8 mouse cellular contexts compared by ENCODE assay signal in the genomic region with DNA sequence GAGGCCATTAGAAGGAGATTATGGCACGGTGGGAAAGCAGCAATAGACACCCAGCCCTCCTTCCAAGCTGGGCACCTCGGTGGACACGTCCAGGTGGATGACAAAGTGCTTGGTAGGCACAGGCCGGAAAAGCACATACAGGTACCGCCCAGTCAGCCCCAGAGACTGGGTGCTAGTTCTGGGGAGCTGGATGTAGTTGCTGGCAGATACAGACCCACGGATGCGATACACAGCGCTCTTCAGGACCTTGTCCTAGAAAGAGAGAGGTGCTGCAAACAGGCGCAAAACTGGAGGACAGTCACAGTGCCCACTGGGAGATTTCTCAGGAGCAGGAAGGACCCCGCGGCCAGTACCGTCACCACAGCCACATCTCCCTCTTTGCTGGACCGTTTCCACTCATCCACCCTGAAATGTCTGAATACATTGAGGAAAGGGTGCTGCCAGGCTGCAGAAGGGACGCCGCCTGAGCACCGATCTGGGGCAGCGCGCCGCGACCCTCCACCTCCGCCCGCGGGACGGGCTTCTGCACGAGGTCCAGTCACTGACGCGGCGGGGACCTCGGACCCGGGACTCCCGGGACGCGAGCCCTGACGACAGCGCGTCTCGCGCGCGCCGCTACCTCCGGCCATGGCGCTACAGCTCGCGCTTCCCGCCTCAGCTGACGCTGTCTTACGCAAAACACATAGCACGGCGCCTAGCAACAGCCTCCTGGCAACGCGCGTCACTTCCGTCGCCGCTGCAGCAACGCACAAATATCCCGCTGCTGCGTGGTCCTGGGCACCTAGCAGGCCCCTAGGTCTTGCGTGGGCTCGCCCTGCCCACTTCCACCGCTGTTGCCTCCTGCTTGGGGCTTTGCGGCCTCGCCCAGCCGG. TPM values are rescaled to one million over a fixed set of nuclear protein-coding genes. Genes with fewer than 3 reads are reported as not detected.
DNase-seq lines count a peak whose midpoint lies in the region; ATAC-seq and TF ChIP-seq lines count a peak whose summit lies in the region.

Gene Wdr90 (minus strand): TSS at position 670 of the 872 bp plus-strand sequence.

- peak within 1 kb of the TSS; percentile 92 for H3K4me2 ChIP-seq in embryonic facial prominence, embryonic 15.5 days (replicated peaks)
- H3K4me2 ChIP-seq in limb, embryonic 13.5 days (replicated peaks) = peak within 1 kb of the TSS; percentile 91
- peak within 1 kb of the TSS; percentile 78 for H3K4me2 ChIP-seq in midbrain, embryonic 15.5 days

- no peaks in the 10 kb centered on the region for H3K27me3 ChIP-seq in embryonic facial prominence, embryonic 15.5 days
- H3K27me3 ChIP-seq in limb, embryonic 13.5 days = no peaks in the 10 kb centered on the region
- H3K27me3 ChIP-seq in midbrain, embryonic 15.5 days (replicated peaks) = no peaks in the 10 kb centered on the region

- H3K4me1 ChIP-seq in bone marrow macrophage, adult 2 months (ENCODE audit: control insufficient read depth, insufficient read depth, low read length) = 0 out of 2 replicates have a peak, but pooled peaks cover 5% of the 10 kb centered on the region
- peaks cover 19% of the 10 kb centered on the region for H3K4me1 ChIP-seq in embryonic facial prominence, embryonic 15.5 days
- peaks cover 18% of the 10 kb centered on the region for H3K4me1 ChIP-seq in limb, embryonic 13.5 days
- peaks cover 18% of the 10 kb centered on the region for H3K4me1 ChIP-seq in midbrain, embryonic 15.5 days

- DNase-seq in A20 (ENCODE audit: low read depth, low spot score) = peak; percentile 93
- DNase-seq in heart, adult 8-10 months (ENCODE audit: low spot score) = peak; percentile 90
- peak; percentile 91 for DNase-seq in kidney, adult 9 months
- peak; percentile 80 to 83 for DNase-seq in spleen, adult 18-20 months

- peak within 1 kb of the TSS; percentile 3 for H3K27ac ChIP-seq in bone marrow macrophage, adult 2 months (ENCODE audit: insufficient read depth, low read depth, low read length)
- H3K27ac ChIP-seq in embryonic facial prominence, embryonic 15.5 days (replicated peaks) = peak within 1 kb of the TSS; percentile 89
- H3K27ac ChIP-seq in limb, embryonic 13.5 days = peak within 1 kb of the TSS; percentile 83
- peak within 1 kb of the TSS; percentile 83 for H3K27ac ChIP-seq in midbrain, embryonic 15.5 days

- 3% methylated on average over 65 of the region's 65 CpGs for WGBS in embryonic facial prominence, embryonic 15.5 days
- WGBS in limb, embryonic 13.5 days = 3% methylated on average over 65 of the region's 65 CpGs
- WGBS in midbrain, embryonic 15.5 days = 3% methylated on average over 65 of the region's 65 CpGs

- H3K36me3 ChIP-seq in embryonic facial prominence, embryonic 15.5 days = 0 out of 2 replicates have a peak, but pooled peaks cover under 1% of the 10 kb centered on the region
- peaks cover 7% of the 10 kb centered on the region for H3K36me3 ChIP-seq in limb, embryonic 13.5 days
- no peaks in the 10 kb centered on the region for H3K36me3 ChIP-seq in midbrain, embryonic 15.5 days (replicated peaks)

- peak within 1 kb of the TSS; percentile 69 for H3K4me3 ChIP-seq in bone marrow macrophage, adult 2 months (ENCODE audit: insufficient read depth, low read length)
- H3K4me3 ChIP-seq in embryonic facial prominence, embryonic 15.5 days (replicated peaks) = peak within 1 kb of the TSS; percentile 75
- peak within 1 kb of the TSS; percentile 72 for H3K4me3 ChIP-seq in limb, embryonic 13.5 days
- H3K4me3 ChIP-seq in midbrain, embryonic 15.5 days = peak within 1 kb of the TSS; percentile 63

- TF ChIP-seq POLR2A in bone marrow macrophage, adult 2 months (IDR thresholded peaks at IDR 0.05; ENCODE audit: borderline replicate concordance, low read depth, low read length) = no peak

- no peak for TF ChIP-seq CTCF in bone marrow macrophage, adult 2 months (IDR thresholded peaks at IDR 0.05; ENCODE audit: low read depth, low read length)

- H3K9ac ChIP-seq in embryonic facial prominence, embryonic 15.5 days = peak within 1 kb of the TSS; percentile 84
- H3K9ac ChIP-seq in limb, embryonic 13.5 days = peak within 1 kb of the TSS; percentile 87
- H3K9ac ChIP-seq in midbrain, embryonic 15.5 days = peak within 1 kb of the TSS; percentile 75

- no peaks in the 10 kb centered on the region for H3K9me3 ChIP-seq in embryonic facial prominence, embryonic 15.5 days (replicated peaks)
- no peaks in the 10 kb centered on the region for H3K9me3 ChIP-seq in limb, embryonic 13.5 days
- H3K9me3 ChIP-seq in midbrain, embryonic 15.5 days = no peaks in the 10 kb centered on the region

- ATAC-seq in embryonic facial prominence, embryonic 15.5 days (ENCODE audit: insufficient number of reproducible peaks, low FRiP score, low TSS enrichment, low read depth) = peak; percentile 92
- ATAC-seq in limb, embryonic 13.5 days (ENCODE audit: low FRiP score, low read depth) = peak; percentile 92
- ATAC-seq in midbrain, embryonic 15.5 days (replicated peaks) = peak; percentile 95

RNA-seq across cellular contexts. Expression of gene Wdr90, which starts in this region (rescaled TPM):
- polyA plus RNA-seq in bone marrow macrophage, adult 2 months (2012; ENCODE audit: insufficient read depth, insufficient read length, missing spikeins) = 11.7 and 13.1 TPM in 2 replicates
- 21.5 and 32.1 TPM in 2 replicates for polyA plus RNA-seq in embryonic facial prominence, embryonic 15.5 days (2015; fragmentation: Nextera tagmentation; extraction: Ambion mirVana)
- 1 to 10 TPM; 1.4 to 2.1 (median 1.6) TPM for total RNA-seq in heart, adult 8-10 months (2022)
- polyA plus RNA-seq in limb, embryonic 13.5 days (2015; fragmentation: Nextera tagmentation; extraction: Ambion mirVana) = 24.9 and 26.2 TPM in 2 replicates
- polyA plus RNA-seq in midbrain, embryonic 15.5 days (2015; fragmentation: Nextera tagmentation; extraction: Ambion mirVana) = 19.7 and 23.3 TPM in 2 replicates

Comparison
In these comparisons a context has a peak if more than half of its experiments do, and no peak if none do; other contexts are left out.
1. Peak in every context shown above with its lines: DNase-seq, ATAC-seq, H3K4me3 ChIP-seq and H3K27ac ChIP-seq.
2. H3K27ac ChIP-seq: peak in every context shown above with its lines; median percentile 89 in embryonic facial prominence, embryonic 15.5 days; 83 in limb, embryonic 13.5 days; 83 in midbrain, embryonic 15.5 days; 3 in bone marrow macrophage, adult 2 months.